Mouse (Mus musculus): ENCODE measurements around the gene Hspbp1. TPM values are rescaled to one million over a fixed set of nuclear protein-coding genes. Genes with fewer than 3 reads are reported as not detected.
A peak's percentile ranks its signal among the peaks of the same experiment; 100 is the strongest.

Hspbp1 gene
- polyA plus RNA-seq, 1 experiment from 2014 or later: 54.4 TPM

DNA sequence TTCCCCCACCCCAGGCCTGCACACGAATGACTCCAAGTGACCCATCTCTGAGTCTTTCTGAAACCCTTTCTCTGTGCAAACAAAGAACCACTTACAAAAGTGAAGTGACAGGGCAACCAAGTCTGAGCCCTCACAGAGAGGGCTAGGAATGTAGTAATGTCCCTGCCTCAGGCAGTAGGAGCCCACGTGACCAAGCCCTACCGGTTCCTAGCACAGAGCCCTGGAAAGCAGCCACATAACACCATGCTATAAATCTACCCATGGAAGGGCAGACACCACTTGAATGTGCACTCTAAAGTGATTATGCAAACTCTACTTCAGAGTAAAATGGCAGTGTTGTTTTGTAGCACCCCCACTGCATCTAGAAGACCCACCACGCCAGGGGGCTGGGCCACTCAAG lies 12.9 kb downstream of the Hspbp1 start:
- peak; percentile 90 for DNase-seq (ENCODE audit: low spot score)
- Histone ChIP-seq H3K9ac (replicated peaks; ENCODE audit: low read depth) (no peak overlapping the region), H3K27me3 (replicated peaks; ENCODE audit: insufficient read depth, low read length) (no peaks in the 10 kb centered on the region), H3K9me3 (ENCODE audit: low read length) (no peaks in the 10 kb centered on the region), H3K4me1 (ENCODE audit: insufficient read depth, low read depth, low read length) (no peaks in the 10 kb centered on the region), H3K4me2 (replicated peaks; ENCODE audit: low read depth, low read length) (no peak overlapping the region), H3K4me3 (ENCODE audit: low read depth, low read length) (no peak overlapping the region), H3K36me3 (ENCODE audit: insufficient read depth, low read length) (no peaks in the 10 kb centered on the region), H3K27ac (ENCODE audit: low read length) (peak overlapping the region; percentile 59; the same call in 1 of the 2 replicates)
- peak; percentile 97 for ATAC-seq
- TF ChIP-seq CTCF (IDR thresholded peaks at IDR 0.05) (no peak), EP300 (IDR thresholded peaks at IDR 0.05) (peak; percentile 52; the same call in 1 of the 2 replicates)
- WGBS: 57% methylated on average over 4 of the region's 4 CpGs

DNA sequence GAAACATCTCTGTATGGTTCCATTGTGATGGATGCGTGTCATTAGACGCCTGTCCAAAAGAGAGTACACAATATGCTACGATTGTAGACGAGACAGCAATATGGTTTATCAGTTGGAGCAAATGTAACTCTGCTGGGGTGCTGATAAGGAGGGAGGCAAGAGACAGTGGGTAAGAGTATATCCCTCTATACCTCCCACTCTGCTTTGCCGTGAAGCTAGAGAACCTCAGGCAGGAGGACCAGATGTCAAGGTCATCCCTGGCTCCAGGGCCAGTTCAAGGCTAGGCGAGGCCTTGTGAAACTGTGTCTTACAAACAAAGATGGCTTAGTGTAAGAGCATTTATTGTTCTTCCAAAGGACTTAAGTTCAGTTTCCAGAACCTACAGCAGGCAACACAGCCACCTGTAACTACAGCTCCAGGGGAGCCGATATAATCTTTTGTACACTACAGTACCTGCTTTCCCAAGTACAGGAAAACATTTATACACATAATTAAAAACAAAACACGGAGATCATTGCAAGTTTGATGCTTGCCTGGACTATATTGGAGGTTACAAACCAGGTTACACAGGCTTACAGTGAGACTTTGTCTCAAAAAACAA lies 14.1 kb downstream of the Hspbp1 start:
- DNase-seq (ENCODE audit: low spot score): no peak
- TF ChIP-seq EP300 (IDR thresholded peaks at IDR 0.05) (no peak), CTCF (IDR thresholded peaks at IDR 0.05) (no peak)
- Histone ChIP-seq H3K9me3 (ENCODE audit: low read length) (no peaks in the 10 kb centered on the region), H3K36me3 (ENCODE audit: insufficient read depth, low read length) (no peaks in the 10 kb centered on the region), H3K27ac (ENCODE audit: low read length) (no peak overlapping the region), H3K4me1 (ENCODE audit: insufficient read depth, low read depth, low read length) (no peaks in the 10 kb centered on the region), H3K27me3 (replicated peaks; ENCODE audit: insufficient read depth, low read length) (no peaks in the 10 kb centered on the region), H3K4me2 (replicated peaks; ENCODE audit: low read depth, low read length) (no peak overlapping the region), H3K9ac (replicated peaks; ENCODE audit: low read depth) (no peak overlapping the region), H3K4me3 (ENCODE audit: low read depth, low read length) (no peak overlapping the region)
- ATAC-seq: no peak
- WGBS: 86% methylated on average over 8 of the region's 8 CpGs

DNA sequence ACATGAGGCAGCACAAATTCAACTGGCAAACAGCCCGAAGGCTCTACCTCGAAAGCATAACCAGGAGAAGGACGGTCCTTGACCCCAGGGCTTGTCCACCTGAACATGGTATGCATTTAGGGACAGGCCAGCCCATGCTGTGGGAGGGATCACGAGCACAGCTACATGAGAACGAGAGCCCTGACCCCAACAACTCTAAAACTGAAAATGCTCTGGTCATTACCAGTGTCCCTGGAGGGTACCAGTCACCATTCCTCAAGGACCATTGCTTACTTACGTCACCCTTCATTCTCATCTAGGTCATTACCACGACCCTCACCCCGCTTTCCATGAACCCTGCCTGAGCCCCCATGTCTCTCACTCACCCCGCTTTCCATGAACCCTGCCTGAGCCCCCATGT lies 15.7 kb downstream of the Hspbp1 start:
- H3K27me3 ChIP-seq (replicated peaks; ENCODE audit: insufficient read depth, low read length): no peaks in the 10 kb centered on the region
- no peaks in the 10 kb centered on the region for H3K4me1 ChIP-seq (ENCODE audit: insufficient read depth, low read depth, low read length)
- no peak for TF ChIP-seq CTCF (IDR thresholded peaks at IDR 0.05)
- no peak for TF ChIP-seq EP300 (IDR thresholded peaks at IDR 0.05)
- no peak overlapping the region for H3K4me2 ChIP-seq (replicated peaks; ENCODE audit: low read depth, low read length)
- H3K9me3 ChIP-seq (ENCODE audit: low read length): no peaks in the 10 kb centered on the region
- DNase-seq (ENCODE audit: low spot score) (no peak), ATAC-seq (no peak)
- 0 out of 2 replicates have a peak, but pooled peaks cover 5% of the 10 kb centered on the region for H3K36me3 ChIP-seq (ENCODE audit: insufficient read depth, low read length)
- 93% methylated on average over 9 of the region's 9 CpGs for WGBS
- no peak overlapping the region for H3K9ac ChIP-seq (replicated peaks; ENCODE audit: low read depth)
- H3K4me3 ChIP-seq (ENCODE audit: low read depth, low read length): no peak overlapping the region
- H3K27ac ChIP-seq (ENCODE audit: low read length): no peak overlapping the region

DNA sequence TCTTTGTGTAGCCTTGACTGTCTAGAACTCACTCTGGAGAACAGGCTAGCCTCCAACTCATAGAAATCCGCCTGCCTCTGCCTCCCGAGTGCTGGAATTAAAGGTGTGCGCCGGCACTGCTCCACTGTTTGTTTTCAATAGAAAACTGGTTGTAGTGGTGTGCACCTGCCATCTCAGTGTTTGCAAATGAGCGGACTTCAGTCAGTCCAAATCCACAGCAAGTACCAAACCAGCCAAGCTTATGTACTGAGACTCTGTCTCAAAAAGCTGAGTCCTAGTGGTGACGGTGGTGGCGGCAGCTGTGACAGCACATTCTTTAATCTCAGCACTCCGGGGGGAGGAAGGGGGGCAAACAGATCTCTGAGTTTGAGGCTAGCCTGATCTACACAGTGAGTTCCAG lies 16.4 kb downstream of the Hspbp1 start:
- no peak overlapping the region for H3K4me2 ChIP-seq (replicated peaks; ENCODE audit: low read depth, low read length)
- H3K27me3 ChIP-seq (replicated peaks; ENCODE audit: insufficient read depth, low read length): no peaks in the 10 kb centered on the region
- ATAC-seq: no peak
- 0 out of 2 replicates have a peak, but pooled peaks cover 7% of the 10 kb centered on the region for H3K36me3 ChIP-seq (ENCODE audit: insufficient read depth, low read length)
- no peak overlapping the region for H3K9ac ChIP-seq (replicated peaks; ENCODE audit: low read depth)
- no peaks in the 10 kb centered on the region for H3K9me3 ChIP-seq (ENCODE audit: low read length)
- DNase-seq (ENCODE audit: low spot score): no peak
- TF ChIP-seq CTCF (IDR thresholded peaks at IDR 0.05): no peak
- TF ChIP-seq EP300 (IDR thresholded peaks at IDR 0.05): no peak
- no peaks in the 10 kb centered on the region for H3K4me1 ChIP-seq (ENCODE audit: insufficient read depth, low read depth, low read length)
- no peak overlapping the region for H3K4me3 ChIP-seq (ENCODE audit: low read depth, low read length)
- no peak overlapping the region for H3K27ac ChIP-seq (ENCODE audit: low read length)
- 96% methylated on average over 8 of the region's 8 CpGs for WGBS

DNA sequence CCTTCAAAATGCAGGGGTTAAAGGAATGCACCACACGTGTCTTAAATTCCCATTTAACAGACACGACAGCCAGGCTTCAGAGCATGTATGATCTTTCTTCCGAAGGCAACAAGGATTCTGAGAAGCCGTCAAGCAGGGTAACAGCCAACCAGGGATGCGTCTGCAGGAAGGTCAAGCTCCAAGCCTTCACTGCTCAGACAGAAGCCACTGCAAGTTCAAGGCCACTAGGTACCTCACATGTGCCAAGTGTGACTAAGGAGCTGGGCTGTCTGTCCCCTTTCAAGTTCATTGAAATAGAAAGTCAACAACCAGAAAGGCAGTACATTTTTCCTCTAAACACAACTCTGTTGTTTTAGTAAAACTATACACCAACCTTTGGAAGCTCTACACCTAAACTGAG lies 18.0 kb downstream of the Hspbp1 start:
- H3K4me1 ChIP-seq (ENCODE audit: insufficient read depth, low read depth, low read length): no peaks in the 10 kb centered on the region
- ATAC-seq: no peak
- TF ChIP-seq CTCF (IDR thresholded peaks at IDR 0.05): no peak
- no peak for TF ChIP-seq EP300 (IDR thresholded peaks at IDR 0.05)
- no peak overlapping the region for H3K27ac ChIP-seq (ENCODE audit: low read length)
- 0 out of 2 replicates have a peak, but pooled peaks cover 7% of the 10 kb centered on the region for H3K36me3 ChIP-seq (ENCODE audit: insufficient read depth, low read length)
- DNase-seq (ENCODE audit: low spot score): no peak
- H3K4me2 ChIP-seq (replicated peaks; ENCODE audit: low read depth, low read length): no peak overlapping the region
- H3K9ac ChIP-seq (replicated peaks; ENCODE audit: low read depth): no peak overlapping the region
- H3K27me3 ChIP-seq (replicated peaks; ENCODE audit: insufficient read depth, low read length): no peaks in the 10 kb centered on the region
- H3K9me3 ChIP-seq (ENCODE audit: low read length): no peaks in the 10 kb centered on the region
- H3K4me3 ChIP-seq (ENCODE audit: low read depth, low read length): no peak overlapping the region
- 96% methylated on average over 5 of the region's 5 CpGs for WGBS

DNA sequence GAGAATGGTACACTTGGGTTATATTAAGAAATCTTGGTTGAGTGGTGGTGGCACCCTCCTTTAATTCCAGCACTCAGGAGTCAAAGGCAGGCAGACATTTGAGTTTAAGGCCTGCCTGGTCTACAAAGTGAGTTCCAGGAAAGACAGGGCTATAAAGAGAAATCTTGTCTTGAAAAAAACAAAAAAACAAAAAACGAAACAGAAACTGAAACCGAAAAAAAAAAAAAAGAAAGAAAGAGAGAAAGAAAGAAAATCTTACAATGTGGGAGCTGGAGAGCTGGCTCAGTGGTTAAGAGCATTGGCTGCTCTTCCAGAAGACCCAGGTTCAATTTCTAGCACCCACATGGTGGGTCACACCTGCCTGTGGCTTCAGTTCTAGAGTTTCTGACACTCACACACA lies 21.1 kb downstream of the Hspbp1 start:
- H3K27me3 ChIP-seq (replicated peaks; ENCODE audit: insufficient read depth, low read length): no peaks in the 10 kb centered on the region
- H3K27ac ChIP-seq (ENCODE audit: low read length): no peak overlapping the region
- no peak overlapping the region for H3K9ac ChIP-seq (replicated peaks; ENCODE audit: low read depth)
- DNase-seq (ENCODE audit: low spot score) (no peak), ATAC-seq (no peak)
- 84% methylated on average over 2 of the region's 2 CpGs for WGBS
- 0 out of 2 replicates have a peak, but pooled peaks cover 7% of the 10 kb centered on the region for H3K36me3 ChIP-seq (ENCODE audit: insufficient read depth, low read length)
- no peaks in the 10 kb centered on the region for H3K9me3 ChIP-seq (ENCODE audit: low read length)
- H3K4me1 ChIP-seq (ENCODE audit: insufficient read depth, low read depth, low read length): no peaks in the 10 kb centered on the region
- no peak for TF ChIP-seq EP300 (IDR thresholded peaks at IDR 0.05)
- TF ChIP-seq CTCF (IDR thresholded peaks at IDR 0.05): no peak
- no peak overlapping the region for H3K4me2 ChIP-seq (replicated peaks; ENCODE audit: low read depth, low read length)
- no peak overlapping the region for H3K4me3 ChIP-seq (ENCODE audit: low read depth, low read length)
